Mouse (Mus musculus) CH12.LX (cell line): Measurements from ENCODE around the gene Slc6a12. TPM values are rescaled to one million over a fixed set of nuclear protein-coding genes. Genes with fewer than 3 reads are reported as not detected.

ENCODE experiments used
- DNase-seq: peaks from one replicate; pipeline ENCODE4 v3.0.0-alpha.2; 2013; ENCODE audit errors: extremely low read depth
- H3K27ac ChIP-seq: 2 replicates; pipeline ENCODE4 v1.5.1; 2012; ENCODE audit warnings: low read depth, mild to moderate bottlenecking, control low read depth, moderate library complexity; ENCODE audit not compliant: insufficient read depth
- H3K27me3 ChIP-seq: replicated peaks from 2 replicates; pipeline ENCODE3; 2012; ENCODE audit warnings: inconsistent platforms
- H3K36me3 ChIP-seq, 2 experiments: replicated peaks in 1 of 2; 2 replicates each; pipeline versions ENCODE3 to v1.6.1; 2012; ENCODE audit warnings: inconsistent platforms in 1 of 2, low read length in 1 of 2, mild to moderate bottlenecking in 1 of 2, mixed read lengths in 1 of 2, moderate library complexity in 1 of 2; ENCODE audit not compliant: control insufficient read depth in 1 of 2, insufficient read depth in 1 of 2
- H3K4me1 ChIP-seq, 2 experiments: 2 replicates each; pipeline ENCODE4 v1.6.1; 2012; ENCODE audit warnings: inconsistent platforms in 1 of 2, moderate library complexity in 1 of 2; ENCODE audit not compliant: insufficient read depth in 2 of 2, control insufficient read depth in 1 of 2
- H3K4me2 ChIP-seq: 2 replicates; pipeline ENCODE4 v1.6.1; 2012; ENCODE audit warnings: low read depth, mild to moderate bottlenecking, control low read depth; ENCODE audit not compliant: poor library complexity, insufficient read depth, severe bottlenecking
- H3K4me3 ChIP-seq, 3 experiments: fragments of 150-350 bp in 1 of 3; sonication (generic) in 1 of 3; replicated peaks in 1 of 3; 2 replicates each; pipeline versions ENCODE3 to v1.5.1; 2011 to 2012; ENCODE audit warnings: low read depth in 2 of 3, low read length in 2 of 3, mild to moderate bottlenecking in 2 of 3, moderate library complexity in 2 of 3, control low read depth in 1 of 3, improper control_type of control experiment in 1 of 3, inconsistent platforms in 1 of 3, mixed read lengths in 1 of 3; ENCODE audit not compliant: poor library complexity in 1 of 3
- H3K79me2 ChIP-seq: replicated peaks from 2 replicates; pipeline ENCODE4 v1.6.1; 2012; ENCODE audit warnings: mild to moderate bottlenecking, moderate library complexity; ENCODE audit not compliant: control insufficient read depth, poor library complexity, insufficient read depth, severe bottlenecking; ENCODE audit errors: extremely low read depth
- H3K9ac ChIP-seq: 2 replicates; pipeline ENCODE4 v1.6.1; 2012; ENCODE audit warnings: low read depth, mild to moderate bottlenecking, control low read depth, moderate library complexity; ENCODE audit not compliant: insufficient read depth
- H3K9me3 ChIP-seq: replicated peaks from 2 replicates; pipeline ENCODE3; 2012; ENCODE audit warnings: low read length, inconsistent platforms, mixed read lengths
- CTCF ChIP-seq, 2 experiments: IDR thresholded peaks in 1 of 2; conservative IDR thresholded peaks in 1 of 2; 2 replicates each; pipeline ENCODE4 v1.5.1; 2011 to 2012; ENCODE audit warnings: low read depth in 2 of 2, low read length in 2 of 2, improper control_type of control experiment in 1 of 2, inconsistent platforms in 1 of 2, mild to moderate bottlenecking in 1 of 2, moderate library complexity in 1 of 2
- ETS1 ChIP-seq: conservative IDR thresholded peaks from 2 replicates; pipeline ENCODE4 v1.6.1; 2012; ENCODE audit warnings: low read depth, mild to moderate bottlenecking, inconsistent platforms, low read length, improper control_type of control experiment, moderate library complexity
- GABPA ChIP-seq: IDR thresholded peaks from 2 replicates; pipeline ENCODE4 v1.6.1; 2012; ENCODE audit warnings: low read depth, low read length, improper control_type of control experiment, inconsistent platforms; ENCODE audit not compliant: insufficient replicate concordance
- HCFC1 ChIP-seq: IDR thresholded peaks from 2 replicates; pipeline ENCODE4 v1.6.1; 2012; ENCODE audit warnings: low read depth, mild to moderate bottlenecking, inconsistent platforms, low read length, improper control_type of control experiment
- IRF4 ChIP-seq: IDR thresholded peaks from 2 replicates; pipeline ENCODE4 v1.6.1; 2014; ENCODE audit warnings: low read depth, mild to moderate bottlenecking, inconsistent platforms, low read length, improper control_type of control experiment
- JUN ChIP-seq: IDR thresholded peaks from 2 replicates; pipeline ENCODE4 v1.6.1; 2011; ENCODE audit warnings: low read depth, mild to moderate bottlenecking, low read length, improper control_type of control experiment, moderate library complexity; ENCODE audit not compliant: insufficient read depth
- JUND ChIP-seq: conservative IDR thresholded peaks from 2 replicates; pipeline ENCODE4 v1.6.1; 2011; ENCODE audit warnings: low read depth, low read length, improper control_type of control experiment
- MAZ ChIP-seq: IDR thresholded peaks from 2 replicates; pipeline ENCODE4 v1.6.1; 2012; ENCODE audit warnings: low read depth, mild to moderate bottlenecking, inconsistent platforms, low read length, improper control_type of control experiment, moderate library complexity
- MXI1 ChIP-seq: IDR thresholded peaks from 2 replicates; pipeline ENCODE4 v1.6.1; 2011; ENCODE audit warnings: mild to moderate bottlenecking, low read depth, low read length, improper control_type of control experiment
- NRF1 ChIP-seq: IDR thresholded peaks from 2 replicates; pipeline ENCODE4 v1.6.1; 2014; ENCODE audit warnings: low read depth, mild to moderate bottlenecking, inconsistent platforms, low read length, improper control_type of control experiment, moderate library complexity
- PAX5 ChIP-seq: IDR thresholded peaks from 2 replicates; pipeline ENCODE4 v1.6.1; 2012; ENCODE audit warnings: low read length, inconsistent platforms, mixed read lengths
- RAD21 ChIP-seq: IDR thresholded peaks from 2 replicates; pipeline ENCODE4 v1.6.1; 2011; ENCODE audit warnings: low read depth, mild to moderate bottlenecking, low read length, improper control_type of control experiment, moderate library complexity
- SIN3A ChIP-seq: IDR thresholded peaks from 2 replicates; pipeline ENCODE4 v1.6.1; 2012; ENCODE audit warnings: low read length, improper control_type of control experiment, inconsistent platforms
- SMC3 ChIP-seq: IDR thresholded peaks from 2 replicates; pipeline ENCODE4 v1.6.1; 2011; ENCODE audit warnings: low read depth, low read length, improper control_type of control experiment
- TBP ChIP-seq: conservative IDR thresholded peaks from 2 replicates; pipeline ENCODE4 v1.6.1; 2011; ENCODE audit warnings: low read depth, low read length, improper control_type of control experiment
- TCF12 ChIP-seq: IDR thresholded peaks from 2 replicates; pipeline ENCODE4 v1.6.1; 2014; ENCODE audit warnings: low read depth, mild to moderate bottlenecking, inconsistent platforms, low read length, improper control_type of control experiment
- USF1 ChIP-seq: IDR thresholded peaks from 2 replicates; pipeline ENCODE4 v1.6.1; 2014; ENCODE audit warnings: low read depth, mild to moderate bottlenecking, inconsistent platforms, low read length, improper control_type of control experiment
- USF2 ChIP-seq: conservative IDR thresholded peaks from 2 replicates; pipeline ENCODE4 v1.6.1; 2011; ENCODE audit warnings: low read depth, low read length, improper control_type of control experiment
- ZMIZ1 ChIP-seq: IDR thresholded peaks from 2 replicates; pipeline ENCODE4 v1.6.1; 2012; ENCODE audit warnings: low read depth, mild to moderate bottlenecking, inconsistent platforms, low read length, improper control_type of control experiment
- ZNF384 ChIP-seq: IDR thresholded peaks from 2 replicates; pipeline ENCODE4 v1.6.1; 2012; ENCODE audit warnings: low read depth, low read length, improper control_type of control experiment, inconsistent platforms
- dilution Hi-C: fragments of 300-500 bp; cut with MboI; formaldehyde crosslinking; loops from 2 replicates; pipeline ENCODE4 v1.14.3; 2020; ENCODE audit warnings: low sequenced_read_pairs; ENCODE audit not compliant: extremely low pct_unique_long_range_greater_than_20kb, extremely low pct_ligation_motif_present
- in situ Hi-C: fragments of 300-500 bp; cut with MboI; formaldehyde crosslinking; loops from 3 replicates; pipeline ENCODE4 v1.14.3; 2019; ENCODE audit warnings: low sequenced_read_pairs, low pct_ligation_motif_present, low pct_unique_long_range_greater_than_20kb, mixed read lengths
- polyA plus RNA-seq: library from polyadenylated mRNA; unstranded; fragments of >175 nt; gene quantifications from 2 replicates; pipeline ENCODE4 v1.2.1, GENCODE M21; 2012; ENCODE audit warnings: low read depth; ENCODE audit not compliant: insufficient read length
- total RNA-seq, 2 experiments: library from RNA; depleted of rRNA; stranded (reverse); fragments of 300-350 nt in 1 of 2; fragments of >200 nt in 1 of 2; gene quantifications; 2 replicates each; pipeline ENCODE4 v1.2.3; 2012 to 2014

Slc6a12 gene
- total and polyA plus RNA-seq, 3 experiments: 0.55 to 2.5 (median 2.5) TPM

DNA sequence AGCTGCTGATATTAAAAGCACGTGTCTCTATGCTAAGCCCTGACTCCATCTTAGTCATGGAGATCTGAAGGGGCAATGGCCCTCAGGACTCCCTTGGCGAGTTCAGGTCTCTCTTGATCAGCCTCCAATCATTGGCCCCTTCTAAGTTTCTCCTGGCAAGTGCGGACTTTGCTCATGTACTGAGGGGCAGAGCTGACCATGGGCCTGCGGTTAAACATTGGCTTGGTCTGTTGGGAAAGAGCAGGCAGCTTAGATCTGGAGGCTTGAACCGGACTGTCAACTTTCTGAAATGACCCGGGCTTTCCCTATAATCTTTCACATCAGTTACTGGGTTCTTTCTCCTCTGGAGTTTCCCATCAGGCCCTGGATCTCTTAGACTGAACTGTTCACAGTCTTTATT, 31.9 kb upstream of the Slc6a12 start:
- Histone ChIP-seq H3K4me2 (no peak overlapping the region), H3K27me3 (peaks cover 53% of the 10 kb centered on the region), H3K4me1 (no peaks in the 10 kb centered on the region; a peak in 1 of 4 replicates), H3K9me3 (no peaks in the 10 kb centered on the region), H3K27ac (no peak overlapping the region), H3K36me3 (no peaks in the 10 kb centered on the region), H3K4me3 (no peak overlapping the region), H3K79me2 (no peaks in the 10 kb centered on the region), H3K9ac (no peak overlapping the region)
- TF ChIP-seq CTCF (conservative IDR thresholded peaks at IDR 0.05 in 1 of 2, IDR thresholded peaks at IDR 0.05 in 1 of 2; ENCODE audit: low read depth in 2 of 2, low read length in 2 of 2) (no peak), IRF4 (no peak), SMC3 (no peak), RAD21 (no peak), JUN (no peak), ZMIZ1 (no peak), NRF1 (no peak), ETS1 (no peak), MAZ (no peak), TCF12 (no peak), USF2 (no peak), SIN3A (no peak)
- in situ Hi-C loops (no loop called here), dilution Hi-C loops (no loop called here)
- no peak for DNase-seq

DNA sequence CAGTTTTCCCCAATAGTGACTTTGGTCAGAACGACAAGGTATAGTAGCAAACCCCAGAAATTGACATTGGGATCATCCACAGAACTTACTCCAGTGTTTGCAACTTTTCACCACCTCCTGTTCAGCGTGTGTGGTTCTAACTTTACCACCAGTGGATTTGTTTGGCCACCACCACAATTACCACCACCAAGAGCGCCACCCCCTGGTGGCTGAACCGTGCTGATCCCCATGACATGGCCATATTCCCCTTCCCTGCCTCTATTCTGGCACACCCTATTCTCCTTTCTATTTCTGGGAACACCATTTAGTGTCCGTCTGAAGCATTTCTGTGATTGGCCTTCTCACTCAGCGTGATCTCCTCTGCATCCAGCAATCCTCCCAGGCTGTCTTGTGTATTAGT, 23.8 kb upstream of the Slc6a12 start:
- Histone ChIP-seq H3K27ac (no peak overlapping the region), H3K27me3 (peaks cover 33% of the 10 kb centered on the region), H3K9ac (no peak overlapping the region), H3K79me2 (no peaks in the 10 kb centered on the region), H3K4me1 (peaks cover 0 to 4% of the 10 kb centered on the region in 2 experiments; a peak in 1 of 4 replicates), H3K36me3 (no peaks in the 10 kb centered on the region), H3K4me3 (no peak overlapping the region), H3K4me2 (no peak overlapping the region), H3K9me3 (no peaks in the 10 kb centered on the region)
- DNase-seq: no peak
- TF ChIP-seq PAX5: no peak
- no peak for TF ChIP-seq ZNF384
- TF ChIP-seq SMC3: peak; percentile 61
- no peak for TF ChIP-seq USF1
- no peak for TF ChIP-seq JUND
- no peak for TF ChIP-seq MXI1
- TF ChIP-seq ETS1: no peak
- TF ChIP-seq NRF1: no peak
- TF ChIP-seq GABPA: no peak
- TF ChIP-seq HCFC1: no peak
- TF ChIP-seq TCF12: no peak
- no peak for TF ChIP-seq IRF4
- peak; percentile 7 to 62; a peak in 2 of 4 replicates for TF ChIP-seq CTCF (conservative IDR thresholded peaks at IDR 0.05 in 1 of 2, IDR thresholded peaks at IDR 0.05 in 1 of 2; ENCODE audit: low read depth in 2 of 2, low read length in 2 of 2)
- no peak for TF ChIP-seq JUN
- TF ChIP-seq RAD21: peak; percentile 31
- no peak for TF ChIP-seq TBP
- dilution Hi-C loops: no loop called here
- in situ Hi-C loops: loop anchor here (5.0 kb wide), 1 partner anchor 52 kb away; no protein-coding TSS in a partner anchor
